Mouse (Mus musculus) megakaryocyte, embryonic 14.5 days (primary cell): ENCODE data around the gene Ccdc106.

Experiments used
- FLI1 ChIP-seq: IDR thresholded peaks from 2 replicates; pipeline ENCODE4 v1.6.1; 2012; ENCODE audit warnings: low read length, inconsistent platforms, mixed read lengths
- GATA1 ChIP-seq: IDR thresholded peaks from 3 replicates; pipeline ENCODE4 v1.6.1; 2012; ENCODE audit warnings: mixed read lengths, low read length, inconsistent platforms, borderline replicate concordance

DNA sequence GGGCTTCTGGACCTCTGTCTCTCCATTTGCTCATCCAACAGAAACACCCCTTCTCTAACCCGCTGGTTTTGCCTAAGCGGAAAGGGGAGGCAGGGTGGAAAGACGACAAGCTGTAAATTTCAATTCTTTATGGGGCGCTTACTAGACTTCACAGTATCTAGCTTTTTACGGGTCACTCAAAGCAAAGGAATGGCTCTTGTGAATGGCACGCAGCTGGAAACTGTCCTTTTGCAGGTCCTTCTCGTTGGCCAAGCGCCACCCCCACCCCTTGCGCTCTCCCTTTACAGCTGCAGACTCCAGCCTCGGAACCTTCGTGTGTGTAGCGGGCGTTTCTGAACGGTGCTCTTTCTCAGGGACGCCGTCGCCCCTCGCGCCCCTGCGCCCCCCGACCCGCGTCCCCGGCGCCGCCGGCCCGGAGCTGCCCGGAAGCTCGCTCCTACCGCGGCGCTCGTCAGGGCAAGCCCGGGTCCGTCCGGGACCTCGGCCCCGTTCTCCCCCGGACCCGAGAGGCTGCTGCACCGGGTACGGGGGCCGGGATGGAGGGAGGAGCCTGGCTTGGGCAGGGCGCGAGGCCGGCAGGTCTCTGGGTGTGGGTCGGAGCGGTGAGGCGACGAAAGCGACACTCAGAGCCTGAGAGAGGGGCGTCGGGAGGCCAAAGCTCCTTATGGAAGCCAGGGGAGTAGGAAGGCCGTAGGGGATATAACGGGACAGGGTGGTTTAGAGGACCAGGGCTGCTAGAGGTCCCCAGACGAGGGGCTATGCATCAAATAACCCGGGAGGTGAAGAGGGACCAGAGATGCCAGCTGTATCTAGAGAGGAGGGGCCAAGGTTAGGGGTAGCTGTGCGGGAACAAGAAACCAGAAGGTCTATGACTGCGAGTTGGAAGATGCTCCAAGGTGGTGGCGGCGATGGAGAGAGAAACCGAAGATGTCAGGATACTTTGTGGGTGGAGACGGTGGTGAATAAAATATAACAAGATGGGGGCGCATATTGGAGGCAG, 31.1 kb downstream of the Ccdc106 start, which contains the start of gene Zfp580:
- no peak for TF ChIP-seq GATA1
- no peak for TF ChIP-seq FLI1
